Mouse (Mus musculus): ENCODE results near the gene Banf1.
"Not testable (repeated sequence)": the region's sequence is repeated elsewhere in the genome, so short reads cannot be mapped to it uniquely, and the experiment has no call there.

Banf1 gene

GRCm38 (mm10) chr19:5374177-5374576 is 7.2 kb upstream of the Banf1 start:
- no peak for DNase-seq (ENCODE audit: low spot score)

GRCm38 (mm10) chr19:5372724-5373123 is 5.8 kb upstream of the Banf1 start:
- no peak for DNase-seq (ENCODE audit: low spot score)

- no peak for DNase-seq (ENCODE audit: low spot score)
Measured at GRCm38 (mm10) chr19:5370932-5371331, 4.0 kb upstream of the Banf1 start.

- no peak for DNase-seq (ENCODE audit: low spot score)
Measured at GRCm38 (mm10) chr19:5367455-5367854, 487 bp upstream of the Banf1 start.

- peak; percentile 97 for DNase-seq (ENCODE audit: low spot score)
Measured at GRCm38 (mm10) chr19:5366175-5367052, 554 bp downstream of the Banf1 start, which contains the start of gene Eif1ad. Gene Eif1ad (plus strand): TSS chr19:5366741.

GRCm38 (mm10) chr19:5365751-5366150 is 1.2 kb downstream of the Banf1 start:
- no peak for DNase-seq (ENCODE audit: low spot score)

- DNase-seq (ENCODE audit: low spot score), result no peak
Measured at GRCm38 (mm10) chr19:5364124-5364523, 2.8 kb downstream of the Banf1 start.

GRCm38 (mm10) chr19:5362186-5362585 is 4.8 kb downstream of the Banf1 start:
- DNase-seq (ENCODE audit: low spot score), result no peak

GRCm38 (mm10) chr19:5356080-5356479 is 10.9 kb downstream of the Banf1 start:
- peak; percentile 25 for DNase-seq (ENCODE audit: low spot score)

- DNase-seq (ENCODE audit: low spot score), result no peak
Measured at GRCm38 (mm10) chr19:5353609-5354008, 13.4 kb downstream of the Banf1 start.

- DNase-seq (ENCODE audit: low spot score), result not testable (repeated sequence)
Measured at GRCm38 (mm10) chr19:5349502-5349873, 17.5 kb downstream of the Banf1 start, which contains the start of gene Cst6. Gene Cst6 (minus strand): TSS chr19:5349574.

GRCm38 (mm10) chr19:5348526-5349501 is 18.2 kb downstream of the Banf1 start:
- peak; percentile 44 for DNase-seq (ENCODE audit: low spot score)

GRCm38 (mm10) chr19:5348064-5348463 is 18.9 kb downstream of the Banf1 start:
- no peak for DNase-seq (ENCODE audit: low spot score)

- DNase-seq (ENCODE audit: low spot score), result no peak
Measured at GRCm38 (mm10) chr19:5345297-5346131, 21.5 kb downstream of the Banf1 start.

- DNase-seq (ENCODE audit: low spot score), result no peak
Measured at GRCm38 (mm10) chr19:5341360-5341759, 25.6 kb downstream of the Banf1 start.

GRCm38 (mm10) chr19:5337975-5338374 is 29.0 kb downstream of the Banf1 start:
- DNase-seq (ENCODE audit: low spot score), result peak; percentile 88

GRCm38 (mm10) chr19:5335441-5335840 is 31.5 kb downstream of the Banf1 start, which contains the start of gene Catsper1:
Gene Catsper1 (plus strand): TSS chr19:5335741.
- no peak for DNase-seq (ENCODE audit: low spot score)

- DNase-seq (ENCODE audit: low spot score), result no peak
Measured at GRCm38 (mm10) chr19:5334741-5335140, 32.2 kb downstream of the Banf1 start.

- no peak for DNase-seq (ENCODE audit: low spot score)
Measured at GRCm38 (mm10) chr19:5327970-5328369, 39.0 kb downstream of the Banf1 start.

GRCm38 (mm10) chr19:5323801-5324200 is 43.2 kb downstream of the Banf1 start:
- DNase-seq (ENCODE audit: low spot score), result no peak

Data from embryo, embryonic 10 days (tissue).